9 mouse cellular contexts compared by ENCODE assay signal in the genomic region with DNA sequence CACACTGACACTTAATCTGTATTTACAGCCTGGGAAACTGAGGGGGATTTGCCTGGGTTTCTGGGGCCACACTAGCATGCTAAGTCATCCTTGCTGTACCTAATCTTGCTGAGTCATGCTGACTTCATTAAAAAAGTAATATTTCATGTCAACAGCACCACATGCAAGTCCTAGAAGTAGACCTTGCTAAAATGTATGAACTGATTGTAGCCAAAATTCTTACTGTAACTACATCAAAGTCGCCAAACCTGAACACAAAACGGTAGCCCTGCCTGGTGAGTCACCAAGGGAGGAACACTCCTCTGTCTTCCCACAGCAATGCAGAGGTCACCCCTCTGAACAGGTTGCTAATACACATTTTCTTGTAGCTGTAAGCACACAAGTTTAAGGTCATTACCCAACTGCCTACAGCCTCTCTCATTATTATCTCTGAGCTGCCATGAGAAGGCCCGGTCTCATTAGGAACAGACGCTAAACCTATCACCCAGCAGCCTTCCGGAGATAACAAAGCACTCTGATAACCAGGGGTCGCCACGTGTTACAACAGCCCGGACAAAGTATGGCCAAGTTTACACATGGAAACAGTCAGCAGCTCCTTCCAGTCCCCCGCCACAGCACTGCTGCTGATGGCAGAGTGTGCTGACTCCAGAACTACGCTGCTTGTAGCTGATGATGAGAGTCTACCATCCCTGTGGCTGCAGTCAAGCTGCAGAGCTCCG. TPM values are rescaled to one million over a fixed set of nuclear protein-coding genes. Genes with fewer than 3 reads are reported as not detected.
DNase-seq lines count a peak whose midpoint lies in the region; ATAC-seq and TF ChIP-seq lines count a peak whose summit lies in the region.
"Had no signal": no experiment of that assay in that cellular context is flagged by ENCODE, and none has a peak within 500 bp of the region (broad histone marks: within the 10 kb centered on the region; RNA-seq: fewer than 3 reads in every experiment).

No protein-coding gene starts in this region.

- H3K27ac ChIP-seq in heart, embryonic 10.5 days: peak overlapping the region; percentile 76
- H3K27ac ChIP-seq in ES-Bruce4 (ENCODE audit: insufficient read depth, low read length): peak overlapping the region; percentile 45
- H3K27ac ChIP-seq in liver, embryonic 15.5 days (replicated peaks): peak overlapping the region; percentile 99

- H3K9ac ChIP-seq in ES-Bruce4 (ENCODE audit: low read depth, poor library complexity, severe bottlenecking): peak overlapping the region; percentile 85
- H3K9ac ChIP-seq in liver, embryonic 15.5 days: peak overlapping the region; percentile 67

- H3K4me3 ChIP-seq in heart, embryonic 10.5 days: peak overlapping the region; percentile 35
- H3K4me3 ChIP-seq in ES-Bruce4 (ENCODE audit: low read depth, low read length): peak overlapping the region; percentile 76
- H3K4me3 ChIP-seq in erythroblast, embryonic 14.5 days (replicated peaks): peak overlapping the region; percentile 64
- peak overlapping the region; percentile 61 for H3K4me3 ChIP-seq in liver, embryonic 15.5 days (replicated peaks)

- intact Hi-C loops in heart, postnatal 36 days (cut with DNase I): no loop called here

- peaks cover 78% of the 10 kb centered on the region for H3K27me3 ChIP-seq in heart, embryonic 10.5 days (ENCODE audit: insufficient read depth, poor library complexity, severe bottlenecking)
- H3K27me3 ChIP-seq in ES-Bruce4 (ENCODE audit: control insufficient read depth, insufficient read depth, low read length, poor library complexity, severe bottlenecking): no peaks in the 10 kb centered on the region
- H3K27me3 ChIP-seq in erythroblast, embryonic 14.5 days (ENCODE audit: control insufficient read depth): no peaks in the 10 kb centered on the region
- H3K27me3 ChIP-seq in liver, embryonic 15.5 days: no peaks in the 10 kb centered on the region

- H3K4me1 ChIP-seq in heart, embryonic 10.5 days: peaks cover 50% of the 10 kb centered on the region
- H3K4me1 ChIP-seq in ES-Bruce4 (ENCODE audit: control insufficient read depth, insufficient read depth, low read length): peaks cover 11% of the 10 kb centered on the region
- peaks cover 84% of the 10 kb centered on the region for H3K4me1 ChIP-seq in erythroblast, embryonic 14.5 days (ENCODE audit: control insufficient read depth)
- peaks cover 83% of the 10 kb centered on the region for H3K4me1 ChIP-seq in liver, embryonic 15.5 days (replicated peaks)

- DNase-seq in heart, embryonic 10.5 days (ENCODE audit: low spot score): peak; percentile 94
- DNase-seq in heart, postnatal 36 days: no peak
- no peak for DNase-seq in layer of hippocampus, adult 18-20 months (ENCODE audit: low spot score in 2 of 2)
- DNase-seq in cerebellum, adult 18-20 months: no peak
- DNase-seq in layer of hippocampus, adult 8-10 months (ENCODE audit: low spot score in 2 of 2): no peak
- DNase-seq: gastrocnemius, postnatal 25 days had no signal

- no peaks in the 10 kb centered on the region for H3K9me3 ChIP-seq in heart, embryonic 10.5 days
- H3K9me3 ChIP-seq in ES-Bruce4 (replicated peaks; ENCODE audit: control insufficient read depth, insufficient read depth, low read length, poor library complexity, severe bottlenecking): no peaks in the 10 kb centered on the region
- H3K9me3 ChIP-seq in erythroblast, embryonic 14.5 days (ENCODE audit: control insufficient read depth, low read length): no peaks in the 10 kb centered on the region
- no peaks in the 10 kb centered on the region for H3K9me3 ChIP-seq in liver, embryonic 15.5 days (replicated peaks)

- TF ChIP-seq POLR2A in ES-Bruce4 (IDR thresholded peaks at IDR 0.05; ENCODE audit: insufficient read depth, low read length): no peak

- 11% methylated on average over 11 of the region's 11 CpGs for WGBS in heart, embryonic 10.5 days
- 9% methylated on average over 11 of the region's 11 CpGs for WGBS in liver, embryonic 15.5 days (ENCODE audit: insufficient replicate concordance)

- 0 out of 2 replicates have a peak, but pooled peaks cover 4% of the 10 kb centered on the region for H3K36me3 ChIP-seq in heart, embryonic 10.5 days
- H3K36me3 ChIP-seq in ES-Bruce4 (ENCODE audit: control insufficient read depth, insufficient read depth, low read length, poor library complexity, severe bottlenecking): no peaks in the 10 kb centered on the region
- H3K36me3 ChIP-seq in erythroblast, embryonic 14.5 days (ENCODE audit: control insufficient read depth): peaks cover 52% of the 10 kb centered on the region
- H3K36me3 ChIP-seq in liver, embryonic 15.5 days (replicated peaks): peaks cover 15% of the 10 kb centered on the region

- no peak for TF ChIP-seq EP300 in ES-Bruce4 (IDR thresholded peaks at IDR 0.05; ENCODE audit: insufficient read depth, low read depth, low read length)

- H3K4me2 ChIP-seq in liver, embryonic 15.5 days: peak overlapping the region; percentile 70

- ATAC-seq in liver, embryonic 15.5 days (ENCODE audit: insufficient read depth): peak; percentile 75

- no peak for TF ChIP-seq CTCF in ES-Bruce4 (IDR thresholded peaks at IDR 0.05; ENCODE audit: low read depth, low read length)

RNA-seq across cellular contexts. Expression of gene Tbcel, which starts 46.1 kb away (rescaled TPM):
- polyA plus RNA-seq in heart, embryonic 10.5 days (2016; fragmentation: Nextera tagmentation; extraction: Ambion mirVana): 2.7 and 4.9 TPM in 2 replicates
- total RNA-seq in heart, postnatal 36 days (2021): 10 to 100 TPM; 20.4 to 20.6 TPM
- 26.3 and 27.1 TPM in 2 replicates for polyA plus RNA-seq in ES-Bruce4 (2011; ENCODE audit: insufficient read depth, insufficient read length, low read depth, missing spikeins)
- polyA plus RNA-seq in erythroblast, embryonic 14.5 days (2012): 1.6 and 3.1 TPM in 2 replicates
- polyA plus RNA-seq in liver, embryonic 15.5 days (2015; fragmentation: Nextera tagmentation; extraction: Ambion mirVana): 11.0 and 11.9 TPM in 2 replicates
- 10 to 100 TPM; 57.3 to 60.6 TPM for total RNA-seq in layer of hippocampus, adult 18-20 months (2021)
- total RNA-seq in layer of hippocampus, adult 8-10 months (2022): 10 to 100 TPM; 49.7 to 60.5 (median 54.2) TPM

Comparison
In these comparisons a context has a peak if more than half of its experiments do, and no peak if none do; other contexts are left out.
1. H3K27ac ChIP-seq: peak in every context shown above with its lines; median percentile 99 in liver, embryonic 15.5 days; 76 in heart, embryonic 10.5 days; 45 in ES-Bruce4.